Mouse (Mus musculus) megakaryocyte-erythroid progenitor cell, adult 5-6 weeks (primary cell): ENCODE results near the gene 1700021F07Rik. TPM values are rescaled to one million over a fixed set of nuclear protein-coding genes. Genes with fewer than 3 reads are reported as not detected.

Source experiments
- ATAC-seq: replicated peaks from 2 replicates; pipeline ENCODE4 v1.8.0; 2016; ENCODE audit warnings: mild to moderate bottlenecking, inconsistent platforms; ENCODE audit not compliant: severe bottlenecking, poor library complexity, low FRiP score, low TSS enrichment
- total RNA-seq, 2 experiments: library from RNA; stranded (forward) in 1 of 2; stranded (reverse) in 1 of 2; fragments of 200-1000, 215-1000 nt in 1 of 2; fragments of >200 nt in 1 of 2; fragmentation: Nextera tagmentation in 1 of 2; gene quantifications; 2 replicates each; pipeline ENCODE4 v1.2.3; 2014 to 2017

Gene 1700021F07Rik
- total RNA-seq, 2 experiments from 2014 or later = not detected

GRCm38 (mm10) chr2:173558754-173559396 is 36.5 kb downstream of the 1700021F07Rik start:
- ATAC-seq = no peak

GRCm38 (mm10) chr2:173561851-173562442 is 39.6 kb downstream of the 1700021F07Rik start:
- ATAC-seq = 0 out of 2 replicates have a peak, but pooled peaks have one; percentile 36

- no peak for ATAC-seq
These were observed 41.0 kb downstream of the 1700021F07Rik start for GRCm38 (mm10) chr2:173563336-173563735.

GRCm38 (mm10) chr2:173564179-173564578 is 41.8 kb downstream of the 1700021F07Rik start:
- no peak for ATAC-seq

Other genes with a start within 250 kb of the 1700021F07Rik start
- gene Pmepa1, start 246.1 kb upstream of the 1700021F07Rik start, total RNA-seq (2014; fragmentation: Nextera tagmentation) = not detected in 2 replicates
- gene Pmepa1, start 246.1 kb upstream of the 1700021F07Rik start, total RNA-seq (2017) = 0.52 TPM in 1 of 2 replicates, not detected in the other
- gene Ankrd60, start 55.8 kb downstream of the 1700021F07Rik start, total RNA-seq (2014; fragmentation: Nextera tagmentation) = not detected in 2 replicates
- gene Ankrd60, start 55.8 kb downstream of the 1700021F07Rik start, total RNA-seq (2017) = not detected in 2 replicates
- 18.1 and 20.7 TPM in 2 replicates for gene Rab22a, start 137.2 kb downstream of the 1700021F07Rik start, total RNA-seq (2014; fragmentation: Nextera tagmentation)
- gene Rab22a, start 137.2 kb downstream of the 1700021F07Rik start, total RNA-seq (2017) = 13.3 and 16.8 TPM in 2 replicates
- gene 1700010B08Rik, start 196.8 kb downstream of the 1700021F07Rik start, total RNA-seq (2014; fragmentation: Nextera tagmentation) = not detected in 2 replicates
- gene 1700010B08Rik, start 196.8 kb downstream of the 1700021F07Rik start, total RNA-seq (2017) = 0.38 TPM in 1 of 2 replicates, not detected in the other
- gene Vapb, start 214.9 kb downstream of the 1700021F07Rik start, total RNA-seq (2014; fragmentation: Nextera tagmentation) = 5.2 and 8.8 TPM in 2 replicates
- 46.8 and 67.2 TPM in 2 replicates for gene Vapb, start 214.9 kb downstream of the 1700021F07Rik start, total RNA-seq (2017)